Mouse (Mus musculus) small intestine, adult 10 weeks (tissue): ENCODE data around the gene Cdk5r2. TPM values are rescaled to one million over a fixed set of nuclear protein-coding genes. Genes with fewer than 3 reads are reported as not detected.

Source experiments
- polyA plus RNA-seq: library from polyadenylated mRNA; stranded (reverse); fragments of 350-450 nt; fragmentation: Illumina TruSeq; extraction: RNeasy Lipid Tissue Mini Kit (QIAGEN cat#74804); gene quantifications from one replicate; pipeline ENCODE4 v1.2.3, GENCODE M21; 2014; ENCODE audit warnings: low replicate concordance

The Cdk5r2 gene
- polyA plus RNA-seq, result not detected

DNA sequence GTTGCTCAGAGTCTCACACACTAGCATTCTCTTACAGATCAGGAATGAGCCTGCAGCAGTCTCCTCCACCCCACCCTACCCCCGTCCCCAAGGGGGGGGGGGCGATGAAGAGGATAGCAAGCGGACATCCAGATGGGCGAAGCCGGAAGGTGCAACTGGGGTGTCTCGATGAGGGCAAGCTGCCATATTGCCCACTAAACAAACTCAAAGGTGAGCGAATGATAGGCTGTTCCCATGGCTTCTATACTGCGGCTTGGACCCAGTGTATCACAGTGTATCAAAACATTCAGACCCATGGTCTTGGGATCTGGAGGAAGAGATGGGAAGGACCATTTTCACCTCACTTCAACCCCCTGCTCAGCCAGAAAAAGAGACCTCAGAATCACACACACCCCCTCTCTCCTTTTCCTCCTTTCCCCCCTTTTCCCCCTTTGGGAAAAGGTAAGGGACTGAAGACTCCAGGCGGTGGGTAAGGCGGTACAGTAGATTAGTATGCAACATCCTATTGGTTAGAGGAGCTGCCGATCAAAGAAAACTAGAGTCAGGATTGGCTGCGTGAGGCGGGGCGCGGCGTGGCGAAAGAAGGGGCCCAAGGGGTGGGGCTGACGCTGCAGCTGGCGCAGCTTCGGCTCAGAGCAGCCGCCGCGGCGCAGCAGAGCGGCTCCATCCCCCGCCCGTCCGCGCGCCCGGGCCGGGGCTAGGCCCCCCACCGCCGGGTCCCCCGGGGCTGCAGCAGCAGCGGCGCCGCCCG, at the start of gene Cdk5r2:
Cdk5r2 (plus strand) TSS at position 629 of the 751 bp plus-strand sequence.

DNA sequence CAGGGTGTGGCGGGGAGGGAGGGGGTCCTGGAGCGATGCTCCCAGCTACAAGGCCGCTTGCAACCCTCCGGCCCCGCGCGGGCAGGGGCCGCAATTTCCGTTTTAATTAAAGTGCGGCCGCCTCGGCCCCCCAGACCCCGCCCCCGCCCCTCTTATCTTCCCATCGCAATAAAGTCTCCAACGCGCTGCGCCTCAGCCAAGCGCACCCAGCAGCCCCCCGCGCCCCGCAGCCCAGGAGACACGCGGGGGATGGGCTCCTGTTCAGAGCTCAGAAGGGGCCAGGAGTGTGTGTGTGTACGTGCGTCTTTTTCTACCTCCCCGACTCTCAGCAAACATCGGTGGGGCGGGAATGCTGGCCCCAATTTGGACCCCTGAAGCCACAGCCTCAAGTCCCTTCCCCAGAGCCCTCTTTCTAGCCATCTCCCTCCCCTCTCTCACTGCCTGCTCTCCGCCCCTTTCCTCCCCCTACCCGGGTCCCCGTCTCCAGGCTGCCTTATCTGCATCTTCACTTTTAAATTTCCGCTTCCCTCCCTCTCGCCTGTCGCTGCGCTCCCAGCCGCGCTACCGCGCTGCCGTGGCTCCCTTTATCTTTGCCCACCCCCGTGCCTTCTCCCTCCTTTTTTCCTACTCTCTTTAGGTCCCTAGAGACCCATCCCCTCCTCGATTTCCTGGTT, 30.8 kb downstream of the Cdk5r2 start, which contains the start of gene Fev:
Fev (minus strand) TSS at position 51 of the 674 bp plus-strand sequence.

DNA sequence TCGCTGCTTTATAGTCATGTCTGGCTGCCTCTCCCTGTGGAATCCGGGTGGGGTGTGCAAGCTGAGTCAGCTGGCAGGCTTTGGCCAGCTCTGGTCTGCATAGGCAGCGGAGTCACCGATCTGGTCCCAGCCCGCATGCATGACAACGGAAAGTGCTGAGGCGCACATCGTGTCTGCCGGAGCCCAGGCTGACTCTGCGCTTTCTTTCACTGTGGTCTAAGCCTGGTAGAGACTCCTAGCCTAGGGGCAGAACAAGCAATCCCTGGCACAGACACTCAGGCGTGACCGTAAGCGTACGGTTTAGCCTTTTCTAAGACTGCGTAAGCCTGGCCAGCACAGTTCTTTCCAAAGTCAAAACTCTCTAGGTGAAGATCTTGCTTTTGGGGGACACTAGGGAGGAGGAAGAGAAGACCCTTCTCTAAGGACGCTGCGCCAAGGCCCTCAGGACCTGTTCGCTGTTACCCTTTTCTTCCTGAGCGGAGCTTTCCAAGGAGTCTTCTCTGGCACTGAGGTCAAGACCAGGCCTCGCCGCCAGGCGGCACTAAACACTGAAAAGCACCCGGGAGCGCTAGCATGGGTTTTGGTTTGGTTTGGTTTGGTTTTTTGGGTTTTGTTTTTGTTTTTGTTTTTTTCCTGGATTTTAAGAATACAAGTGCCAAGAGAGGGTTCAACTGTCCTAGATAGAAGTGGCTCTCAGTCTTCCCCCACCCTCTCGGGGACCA, 38.6 kb downstream of the Cdk5r2 start, which contains the start of gene Cryba2:
Cryba2 (minus strand) TSS at position 10 of the 722 bp plus-strand sequence.

Other genes with a start within 250 kb of the Cdk5r2 start
- 17.1 TPM for gene Ttll4, start 193.2 kb upstream of the Cdk5r2 start, polyA plus RNA-seq
- gene Cyp27a1, start 141.4 kb upstream of the Cdk5r2 start, polyA plus RNA-seq, result 12.9 TPM
- gene Prkag3, start 105.7 kb upstream of the Cdk5r2 start, polyA plus RNA-seq, result 0.22 TPM
- not detected for gene Wnt6, start 83.0 kb upstream of the Cdk5r2 start, polyA plus RNA-seq
- gene Wnt10a, start 63.4 kb upstream of the Cdk5r2 start, polyA plus RNA-seq, result not detected
- gene Fev, start 30.5 kb downstream of the Cdk5r2 start, polyA plus RNA-seq, result 0.67 TPM
- gene Cryba2, start 38.2 kb downstream of the Cdk5r2 start, polyA plus RNA-seq, result not detected
- not detected for gene Cfap65, start 80.7 kb downstream of the Cdk5r2 start, polyA plus RNA-seq
- 0.33 TPM for gene Ihh, start 96.7 kb downstream of the Cdk5r2 start, polyA plus RNA-seq